Mouse (Mus musculus) brain, adult 10 weeks (tissue): ENCODE data around the gene Erich6b. TPM values are rescaled to one million over a fixed set of nuclear protein-coding genes. Genes with fewer than 3 reads are reported as not detected.

ENCODE experiments used
- polyA plus RNA-seq: library from polyadenylated mRNA; stranded (reverse); fragments of 350-450 nt; fragmentation: Illumina TruSeq; extraction: RNeasy Lipid Tissue Mini Kit (QIAGEN cat#74804); gene quantifications from one replicate; pipeline ENCODE4 v1.2.3, GENCODE M21; 2015; ENCODE audit warnings: low read depth, low replicate concordance

The Erich6b gene
- polyA plus RNA-seq = not detected

GRCm38 (mm10) chr14:75642080-75642479 lies at the start of gene Erich6b:
Erich6b (plus strand) TSS chr14:75642259.

DNA sequence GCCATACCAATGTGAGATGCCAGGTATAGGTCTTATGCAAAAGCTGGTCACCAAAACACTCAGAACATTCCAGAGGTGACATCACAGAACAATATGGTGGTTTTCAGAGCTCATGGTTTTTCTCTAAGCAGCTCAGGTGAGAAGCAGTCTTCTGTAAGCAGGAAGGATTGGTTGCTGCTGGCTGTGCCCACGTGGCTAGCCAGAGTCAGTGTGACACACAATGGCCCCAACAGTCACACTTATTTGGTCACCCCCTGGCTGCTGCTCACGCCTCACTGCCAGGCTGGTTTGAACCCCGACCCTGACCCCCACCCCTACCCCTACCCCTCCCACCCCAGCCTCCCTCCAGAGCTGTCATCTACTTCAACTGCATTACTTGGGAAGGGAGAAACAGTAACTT lies 49.1 kb upstream of the Erich6b start, which contains the start of gene Spert:
Gene Spert (minus strand): TSS at position 139 of the 400 bp plus-strand sequence.

Other genes with a start within 250 kb of the Erich6b start
- gene Siah3, start 186.3 kb upstream of the Erich6b start, polyA plus RNA-seq = 5.9 TPM
- not detected for gene Spert, start 49.1 kb upstream of the Erich6b start, polyA plus RNA-seq
- gene Cog3, start 112.3 kb downstream of the Erich6b start, polyA plus RNA-seq = 20.5 TPM
- gene Slc25a30, start 144.8 kb downstream of the Erich6b start, polyA plus RNA-seq = 9.0 TPM
- gene Tpt1, start 202.8 kb downstream of the Erich6b start, polyA plus RNA-seq = 1,916 TPM